Mouse (Mus musculus) forebrain, postnatal 0 days (tissue): ENCODE data around the gene Mllt3. TPM values are rescaled to one million over a fixed set of nuclear protein-coding genes. Genes with fewer than 3 reads are reported as not detected.
A peak's percentile ranks its signal among the peaks of the same experiment; 100 is the strongest.

Experiments used
- ATAC-seq: fragments of 200-750 bp; cut with Nextera tagmentation; 2 replicates; pipeline ENCODE4 v1.8.0; 2017; ENCODE audit warnings: mild to moderate bottlenecking, moderate library complexity
- DNase-seq: peaks from one replicate; pipeline ENCODE4 v3.0.0-alpha.2; 2015
- H3K27ac ChIP-seq: fragments of 300-500 bp; sonication (generic); 2 replicates; pipeline ENCODE4 v1.5.1; 2014; ENCODE audit warnings: low read depth, mild to moderate bottlenecking, antibody characterized with exemption, low read length, moderate library complexity, mixed read lengths
- H3K27me3 ChIP-seq: fragments of 300-500 bp; sonication (generic); 2 replicates; pipeline ENCODE4 v1.6.1; 2014; ENCODE audit warnings: mild to moderate bottlenecking, low read length, mixed read lengths; ENCODE audit not compliant: insufficient read depth
- H3K36me3 ChIP-seq: fragments of 300-500 bp; sonication (generic); 2 replicates; pipeline ENCODE4 v1.6.1; 2014; ENCODE audit warnings: mild to moderate bottlenecking, moderate library complexity; ENCODE audit not compliant: insufficient read depth
- H3K4me1 ChIP-seq: fragments of 300-500 bp; sonication (generic); 2 replicates; pipeline ENCODE4 v1.6.1; 2014; ENCODE audit warnings: antibody characterized with exemption; ENCODE audit not compliant: insufficient read depth
- H3K4me2 ChIP-seq: fragments of 300-500 bp; sonication (generic); 2 replicates; pipeline ENCODE4 v1.6.1; 2014; ENCODE audit warnings: low read depth, mild to moderate bottlenecking, moderate library complexity
- H3K4me3 ChIP-seq: fragments of 300-500 bp; sonication (generic); 2 replicates; pipeline ENCODE4 v1.5.1; 2014; ENCODE audit warnings: low read depth, low read length, mixed read lengths
- H3K9ac ChIP-seq: fragments of 300-500 bp; sonication (generic); 2 replicates; pipeline ENCODE4 v1.6.1; 2014; ENCODE audit warnings: mild to moderate bottlenecking
- H3K9me3 ChIP-seq: fragments of 300-500 bp; sonication (generic); 2 replicates; pipeline ENCODE4 v1.6.1; 2016; ENCODE audit warnings: low read length
- CTCF ChIP-seq: sonication (generic); IDR thresholded peaks from 2 replicates; pipeline ENCODE4 v1.5.1; 2016; ENCODE audit warnings: antibody characterized with exemption, control low read depth, low read depth
- WGBS: fragments of 180-500 bp; shearing (Covaris S2); extraction: QIAGEN DNeasy Blood & Tissue Kit; methylation state at CpG from one replicate; pipeline ENCODE4 v1.1.7; 2014; 5-methylcytosine and 5-hydroxymethylcytosine counted together
- polyA plus RNA-seq: library from polyadenylated mRNA; unstranded; fragments of >200 nt; fragmentation: Nextera tagmentation; extraction: Ambion mirVana; gene quantifications from 2 replicates; pipeline ENCODE4 v1.2.1, GENCODE M21; 2015
- total RNA-seq: library from RNA; depleted of rRNA; stranded (reverse); fragments of >200 nt; gene quantifications from 2 replicates; pipeline ENCODE4 v1.2.3, GENCODE M21; 2014

Gene Mllt3
- total and polyA plus RNA-seq, 2 experiments from 2014 or later: 41.0 to 75.2 TPM

DNA sequence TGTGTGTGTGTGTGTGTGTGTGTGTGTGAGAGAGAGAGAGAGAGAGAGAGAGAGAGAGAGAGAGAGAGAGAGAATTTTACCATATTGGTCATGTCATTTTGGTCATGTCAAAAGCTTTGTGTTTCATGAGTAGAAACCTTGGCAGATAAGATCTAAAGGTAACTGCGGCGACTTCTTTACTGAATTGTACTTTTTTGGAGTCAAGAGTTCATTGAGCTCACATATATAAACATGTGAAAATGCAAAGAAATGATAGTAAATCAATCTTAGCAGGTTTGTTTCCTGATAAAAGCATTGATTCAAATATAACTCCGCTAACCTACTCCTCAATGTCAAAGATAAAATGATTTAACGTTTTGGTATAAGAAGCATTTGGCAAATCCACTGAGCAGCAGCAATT is 12.0 kb upstream of the Mllt3 start:
- Histone ChIP-seq H3K27ac (no peak overlapping the region), H3K9ac (no peak overlapping the region), H3K9me3 (no peaks in the 10 kb centered on the region), H3K27me3 (no peaks in the 10 kb centered on the region), H3K4me2 (no peak overlapping the region), H3K4me3 (no peak overlapping the region), H3K36me3 (no peaks in the 10 kb centered on the region), H3K4me1 (no peaks in the 10 kb centered on the region)
- no peak for ATAC-seq
- WGBS: 71% methylated on average over 4 of the region's 4 CpGs
- DNase-seq: no peak
- TF ChIP-seq CTCF: no peak

DNA sequence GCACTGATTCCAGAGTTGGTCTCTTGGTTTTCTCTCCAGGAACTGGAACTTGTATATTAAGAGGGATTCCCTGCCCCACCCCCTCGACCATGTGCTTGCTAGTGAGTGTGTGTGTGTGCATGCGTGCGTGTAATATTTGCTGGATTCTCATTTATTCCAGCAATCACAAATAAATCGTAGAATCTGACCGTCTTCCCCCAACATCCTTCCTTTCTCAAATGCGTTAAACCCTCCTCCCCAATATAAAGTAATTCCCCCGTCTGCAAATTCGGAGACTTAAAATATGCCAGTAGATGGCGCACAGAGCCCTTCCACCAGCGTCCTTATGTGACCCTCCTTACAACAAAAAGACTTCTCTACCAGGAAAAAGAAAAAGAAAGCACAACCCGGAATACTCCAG is 2.2 kb upstream of the Mllt3 start:
- H3K9me3 ChIP-seq: no peaks in the 10 kb centered on the region
- no peak overlapping the region for H3K27ac ChIP-seq
- H3K4me1 ChIP-seq: peaks cover 2% of the 10 kb centered on the region
- ATAC-seq: no peak
- peak overlapping the region; percentile 87 for H3K4me2 ChIP-seq
- 1% methylated on average over 11 of the region's 11 CpGs for WGBS
- TF ChIP-seq CTCF: peak; percentile 81
- H3K9ac ChIP-seq: no peak overlapping the region
- H3K27me3 ChIP-seq: no peaks in the 10 kb centered on the region; the same call in 1 of the 2 replicates
- peak overlapping the region; percentile 20; the same call in 1 of the 2 replicates for H3K4me3 ChIP-seq
- H3K36me3 ChIP-seq: no peaks in the 10 kb centered on the region
- DNase-seq: peak; percentile 90

DNA sequence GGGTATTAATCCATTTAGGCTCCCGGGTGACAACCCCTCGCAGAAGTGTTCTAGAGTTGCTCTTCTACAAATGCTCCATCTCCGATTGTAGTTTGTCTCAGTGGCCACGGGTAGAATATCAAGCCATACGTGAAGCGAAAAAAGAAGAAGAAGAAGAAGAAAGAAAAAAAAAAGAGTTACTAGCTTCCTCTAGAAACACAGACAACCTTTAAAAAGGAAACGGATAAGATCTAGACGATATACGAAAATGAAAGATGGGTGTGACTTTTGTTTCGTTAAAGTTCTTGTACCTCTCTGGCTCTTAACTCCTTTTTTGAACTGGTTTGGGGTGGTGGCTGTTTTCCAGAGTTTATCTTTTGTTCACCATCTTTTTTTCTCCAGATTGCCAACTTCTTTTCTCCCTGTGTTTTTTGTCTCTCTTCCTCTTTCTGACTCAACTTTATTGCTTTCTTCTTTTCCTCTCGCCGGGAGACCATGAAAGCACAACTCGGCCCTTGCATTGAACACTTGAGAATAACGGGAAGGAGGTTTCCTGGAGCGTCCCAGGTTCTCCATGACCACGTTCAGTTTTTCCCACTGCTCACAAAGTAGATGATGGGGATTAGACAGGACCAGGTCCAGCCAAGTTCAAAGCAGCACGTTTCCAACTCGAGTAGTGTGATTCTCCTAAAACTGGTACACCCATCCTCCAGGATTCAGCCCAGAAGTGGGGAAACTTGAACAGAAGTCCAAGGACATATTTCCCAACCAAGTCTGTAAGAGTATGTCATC is 1.4 kb upstream of the Mllt3 start:
- Histone ChIP-seq H3K4me2 (peak overlapping the region; percentile 87), H3K36me3 (no peaks in the 10 kb centered on the region), H3K4me1 (peaks cover 6% of the 10 kb centered on the region), H3K27ac (no peak overlapping the region), H3K9ac (no peak overlapping the region; the same call in 1 of the 2 replicates), H3K9me3 (no peaks in the 10 kb centered on the region), H3K27me3 (no peaks in the 10 kb centered on the region; the same call in 1 of the 2 replicates), H3K4me3 (peak overlapping the region; percentile 91)
- no peak for TF ChIP-seq CTCF
- ATAC-seq (no peak), DNase-seq (no peak)
- 3% methylated on average over 18 of the region's 18 CpGs for WGBS

DNA sequence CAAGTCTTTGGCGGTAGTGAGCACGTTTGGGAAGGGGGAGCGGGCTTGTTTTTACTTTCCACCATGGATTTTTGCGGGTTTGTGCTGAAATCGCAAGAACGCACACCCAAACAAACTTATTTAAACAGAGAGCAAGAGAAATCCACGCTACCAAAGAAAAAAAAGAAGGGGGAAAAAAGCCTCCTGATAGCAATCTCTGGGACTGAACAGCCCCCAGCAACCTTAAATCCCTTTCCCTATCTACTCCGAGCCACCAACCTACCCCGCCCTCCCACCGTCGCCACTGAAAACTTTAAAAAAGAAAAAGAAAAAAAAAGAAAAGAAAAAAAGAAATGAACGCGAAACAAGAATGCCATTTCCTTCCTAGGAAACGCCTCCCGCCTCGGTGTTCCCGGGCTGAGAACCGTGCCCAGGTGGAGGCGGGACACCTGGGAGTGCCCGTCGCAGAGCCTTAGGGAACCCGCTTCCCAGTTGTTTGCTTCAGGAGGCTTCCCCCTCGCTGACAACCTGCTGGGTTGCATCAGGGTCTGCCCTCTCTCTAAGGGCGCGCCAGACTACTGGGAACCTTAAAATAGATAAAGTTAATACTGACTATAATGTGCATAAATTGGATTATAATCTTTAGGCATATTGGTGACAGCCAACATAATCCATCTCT is 694 bp upstream of the Mllt3 start:
- peak overlapping the region; percentile 87 for H3K4me2 ChIP-seq
- H3K9ac ChIP-seq: peak overlapping the region; percentile 78
- DNase-seq: no peak
- no peaks in the 10 kb centered on the region; the same call in 1 of the 2 replicates for H3K27me3 ChIP-seq
- WGBS: under 1% methylated on average over 25 of the region's 25 CpGs
- no peaks in the 10 kb centered on the region for H3K9me3 ChIP-seq
- peaks cover 6% of the 10 kb centered on the region for H3K4me1 ChIP-seq
- H3K27ac ChIP-seq: peak overlapping the region; percentile 35; the same call in 1 of the 2 replicates
- TF ChIP-seq CTCF: no peak
- H3K36me3 ChIP-seq: no peaks in the 10 kb centered on the region
- H3K4me3 ChIP-seq: peak overlapping the region; percentile 91
- ATAC-seq: no peak

DNA sequence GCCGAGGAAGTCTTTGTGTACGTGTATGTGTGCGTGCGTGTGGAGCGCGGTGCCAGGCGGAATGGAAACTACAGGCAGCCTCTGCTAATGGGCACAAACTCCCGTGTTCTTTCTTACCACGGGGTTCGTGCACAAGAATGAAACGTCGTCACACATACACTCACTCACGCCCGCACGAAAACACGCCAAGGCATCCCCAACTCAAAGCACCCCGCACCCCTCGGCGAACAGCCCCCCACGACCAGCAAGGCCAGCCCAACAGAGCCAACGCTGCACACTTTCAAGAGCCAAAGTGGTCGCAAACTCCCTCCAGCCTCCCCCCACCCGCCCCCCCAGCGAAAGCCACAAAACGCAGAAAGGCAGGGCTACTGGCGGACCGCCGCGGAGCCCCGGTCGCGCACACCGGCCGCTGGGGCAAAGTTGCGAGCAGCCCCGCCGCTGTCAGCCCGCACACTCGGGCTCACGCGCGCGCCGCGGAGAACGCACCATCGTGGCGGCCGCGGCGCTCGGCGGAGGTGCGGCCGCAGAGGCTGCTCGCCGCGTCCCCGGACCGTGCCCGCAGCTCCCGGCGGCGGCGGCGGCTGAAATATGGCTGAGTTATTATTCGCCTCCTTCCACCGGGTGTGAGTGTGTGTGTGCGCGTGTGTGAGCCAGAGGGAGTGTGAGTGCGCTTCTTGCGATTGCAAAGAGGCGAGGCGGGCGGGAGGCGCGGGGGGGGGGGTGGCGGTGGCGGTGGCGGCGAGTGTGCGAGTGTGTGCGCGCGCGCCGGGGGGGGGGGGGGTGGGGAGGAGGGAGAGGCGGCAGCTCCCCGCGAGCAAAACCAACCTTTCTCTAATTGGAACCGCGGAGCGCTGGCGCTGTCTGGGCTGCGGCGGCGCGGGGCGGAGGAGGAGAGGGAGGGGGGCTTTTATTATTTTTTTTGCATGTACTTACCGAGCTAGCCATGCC is 739 bp downstream of the Mllt3 start:
- Histone ChIP-seq H3K4me1 (peaks cover 6% of the 10 kb centered on the region), H3K9me3 (no peaks in the 10 kb centered on the region), H3K9ac (peak overlapping the region; percentile 78), H3K27ac (peak overlapping the region; percentile 90), H3K27me3 (no peaks in the 10 kb centered on the region; the same call in 1 of the 2 replicates), H3K36me3 (no peaks in the 10 kb centered on the region), H3K4me3 (peak overlapping the region; percentile 91), H3K4me2 (peak overlapping the region; percentile 87)
- WGBS: 3% methylated on average over 81 of the region's 100 CpGs
- DNase-seq (no peak), ATAC-seq (peak; percentile 70)
- TF ChIP-seq CTCF: peak; percentile 16; the same call in 1 of the 2 replicates
